Mouse (Mus musculus): ENCODE results near the gene Ly9. TPM values are rescaled to one million over a fixed set of nuclear protein-coding genes. Genes with fewer than 3 reads are reported as not detected.

Gene Ly9
- total and polyA plus RNA-seq, 3 experiments, result 0.20 to 1.0 (median 0.97) TPM

DNA sequence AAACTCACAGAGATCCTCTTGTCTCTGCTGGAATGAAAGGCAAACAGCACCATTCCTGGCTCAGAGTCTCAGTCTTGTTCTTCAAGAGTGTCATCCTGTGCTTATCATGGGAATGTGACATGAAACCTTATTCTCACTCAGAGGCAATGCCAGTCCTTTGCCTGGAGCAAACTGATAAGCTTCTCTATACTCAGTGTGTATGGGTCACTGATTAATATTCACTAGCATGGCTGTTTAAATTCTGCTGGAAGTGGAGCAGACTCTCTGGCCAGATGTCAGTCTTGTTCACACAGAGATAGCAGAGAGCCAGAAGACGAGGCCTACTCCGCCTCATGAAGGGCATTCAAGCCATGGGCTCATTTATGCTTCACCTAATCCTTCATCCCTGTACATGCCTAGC is 22.6 kb downstream of the Ly9 start:
- no peak for DNase-seq

GRCm38 (mm10) chr1:171577168-171577567 is 30.0 kb downstream of the Ly9 start:
- no peak for DNase-seq

- no peak for DNase-seq
Measured at GRCm38 (mm10) chr1:171568436-171568835, 38.8 kb downstream of the Ly9 start.

DNA sequence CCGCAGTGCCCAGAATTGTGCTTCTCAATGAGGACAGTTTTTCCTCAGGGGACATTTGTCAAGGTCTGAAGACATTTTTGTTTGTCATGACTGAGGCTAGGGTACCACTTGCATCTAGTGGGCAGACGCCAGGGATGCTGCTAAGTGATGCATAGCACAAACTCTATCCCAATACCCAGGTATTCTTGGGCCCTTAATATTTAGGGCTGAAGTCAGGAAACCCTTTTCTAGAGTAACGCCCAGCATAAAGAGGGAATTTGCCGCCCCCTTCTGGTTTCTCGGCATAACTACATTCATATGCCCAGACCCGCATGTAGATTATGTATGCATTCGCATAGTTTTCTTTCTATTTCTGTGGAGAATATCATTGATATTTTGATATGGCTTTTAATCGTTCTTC is 40.4 kb downstream of the Ly9 start:
- DNase-seq, result peak; percentile 54

GRCm38 (mm10) chr1:171565888-171566287 is 41.3 kb downstream of the Ly9 start:
- DNase-seq, result no peak

DNA sequence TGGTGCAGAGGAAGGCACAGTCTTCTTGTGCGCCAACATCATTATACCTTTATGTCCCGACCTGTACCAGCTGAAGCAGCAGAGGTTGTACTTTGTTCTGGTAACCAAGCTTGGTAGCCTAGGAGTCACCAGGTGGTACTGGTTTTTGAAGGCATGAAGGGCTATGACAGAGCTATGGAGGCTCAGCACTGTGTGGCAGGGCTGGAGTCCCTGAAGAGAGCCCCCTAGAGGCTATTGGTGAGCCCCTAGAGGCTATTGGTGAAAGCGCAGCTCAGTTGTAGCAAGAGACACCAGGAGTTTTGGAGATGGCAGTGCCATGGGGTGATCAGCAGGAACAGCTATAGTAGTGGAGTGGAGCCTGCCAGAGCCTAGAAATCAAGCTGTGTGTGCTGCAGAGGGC is 43.0 kb downstream of the Ly9 start:
- DNase-seq, result no peak

DNA sequence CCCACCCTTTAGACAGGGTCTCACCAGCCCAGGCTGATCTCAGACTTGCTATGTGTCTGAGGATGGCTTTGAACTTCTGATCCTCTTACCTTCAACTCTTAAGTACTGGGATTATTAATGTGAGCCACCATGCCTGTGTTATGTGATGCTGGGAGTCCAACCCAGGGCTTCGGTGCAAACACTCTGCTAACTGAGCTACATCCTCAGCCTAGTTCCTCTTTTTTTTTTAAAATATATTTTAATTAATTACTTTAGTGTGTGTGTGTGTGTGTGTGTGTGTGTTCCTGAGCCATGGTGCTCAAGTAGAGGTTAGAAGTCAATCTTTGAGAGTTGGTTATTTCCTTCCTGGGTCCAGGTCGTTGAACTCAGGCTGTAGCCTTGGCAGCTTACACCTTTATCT is 44.2 kb downstream of the Ly9 start:
- DNase-seq, result no peak

GRCm38 (mm10) chr1:171561639-171562225 is 45.5 kb downstream of the Ly9 start:
- no peak for DNase-seq

DNA sequence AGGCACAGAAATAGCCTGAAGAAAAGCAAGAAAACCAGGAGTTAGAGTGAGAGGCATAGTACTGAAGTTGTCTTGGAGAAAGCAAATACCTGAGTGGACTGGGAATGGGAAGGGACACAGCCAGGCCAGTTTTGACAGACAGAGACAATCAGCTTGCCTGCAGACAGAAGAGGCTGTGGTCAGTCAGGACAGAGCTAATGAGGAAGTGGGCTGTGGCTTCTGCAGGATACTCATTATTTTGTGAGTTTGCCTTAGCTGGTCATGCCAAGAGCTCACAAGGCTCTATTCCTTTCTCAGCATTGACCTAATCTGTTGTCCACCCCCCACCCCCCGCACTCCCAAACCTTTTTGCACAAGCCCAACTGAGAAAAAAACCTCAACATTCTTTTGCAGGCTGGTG is 46.0 kb downstream of the Ly9 start:
- DNase-seq, result no peak

DNA sequence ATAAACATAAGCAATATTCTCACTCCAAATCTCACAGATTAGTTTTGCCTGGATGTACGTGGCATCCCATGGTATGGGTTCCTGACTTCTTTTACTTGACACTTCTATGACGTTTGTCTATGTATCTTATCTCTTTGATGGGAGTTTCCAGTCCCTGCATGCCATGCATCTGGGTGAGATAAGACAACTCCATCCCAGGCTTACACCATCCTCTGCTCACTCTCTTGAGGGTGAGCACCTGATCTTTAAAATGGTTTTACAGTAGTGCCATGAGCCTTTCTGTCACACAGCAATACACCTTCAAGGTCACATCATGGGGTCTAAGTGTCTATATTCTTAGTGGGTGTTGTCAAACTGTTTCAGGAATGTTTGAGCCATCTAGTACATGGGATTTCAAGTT is 46.9 kb downstream of the Ly9 start:
- no peak for DNase-seq

- no peak for DNase-seq
Measured at GRCm38 (mm10) chr1:171558898-171559297, 48.3 kb downstream of the Ly9 start, which contains the start of gene Cd244a. Gene Cd244a, plus strand, starts transcription at chr1:171559193.

GRCm38 (mm10) chr1:171558407-171558806 is 48.8 kb downstream of the Ly9 start:
- DNase-seq, result no peak

DNA sequence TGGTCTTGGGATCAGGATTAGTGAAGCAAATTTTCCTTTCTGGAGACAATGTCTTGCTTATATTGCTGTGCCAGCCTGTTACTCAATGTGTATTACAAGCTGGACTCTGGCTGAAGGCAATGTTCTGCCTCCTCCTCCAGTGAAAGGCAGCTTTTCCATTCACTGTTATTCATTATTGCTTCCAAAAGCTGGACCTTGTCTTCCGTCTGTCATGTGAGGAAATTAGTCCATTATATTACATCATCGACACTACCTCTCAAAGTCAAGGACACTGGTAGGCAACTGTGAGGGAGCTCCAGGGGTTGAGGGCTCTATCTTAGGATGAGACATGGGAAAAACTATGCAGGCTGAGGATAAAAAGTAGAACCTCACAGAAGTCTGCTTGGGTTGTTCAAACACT is 50.8 kb downstream of the Ly9 start:
- no peak for DNase-seq

GRCm38 (mm10) chr1:171553359-171554341 is 53.6 kb downstream of the Ly9 start:
- no peak for DNase-seq

- DNase-seq, result no peak
Measured at GRCm38 (mm10) chr1:171552230-171552629, 55.0 kb downstream of the Ly9 start.

DNA sequence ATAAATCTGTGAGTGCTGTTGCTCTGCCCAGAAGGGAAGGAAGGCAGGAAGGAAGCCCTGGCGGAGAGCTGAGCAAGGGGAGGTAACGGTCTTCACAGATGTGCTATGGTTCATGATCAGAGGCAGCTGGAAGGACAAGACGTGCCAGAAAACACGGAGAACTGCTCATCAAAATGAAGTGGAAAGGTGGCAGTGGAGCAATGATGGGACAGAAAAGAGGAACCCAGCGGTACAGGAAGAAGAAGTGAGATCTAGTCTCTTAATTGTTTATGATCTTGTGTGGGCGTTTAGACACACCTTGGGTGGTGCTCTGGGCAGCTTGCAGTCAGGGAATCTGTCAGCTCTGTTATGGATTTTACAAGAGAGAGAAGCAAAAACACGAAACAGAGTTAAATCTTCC is 55.9 kb downstream of the Ly9 start:
- no peak for DNase-seq

GRCm38 (mm10) chr1:171540694-171541093 is 66.5 kb downstream of the Ly9 start:
- DNase-seq, result no peak

Small RNAs within 50 kb of the gene (microRNA-seq; reads per million reads assigned to microRNA genes)
- 0 reads per million in 2 experiments for gene Mir7683

Other genes starting within 250 kb of the Ly9 start
- gene Klhdc9, start 246.6 kb downstream of the Ly9 start, total RNA-seq (2021), result 1 to 10 TPM; 1.1 to 3.8 TPM
- 3.3 and 4.3 TPM in 2 replicates for gene Klhdc9, start 246.6 kb downstream of the Ly9 start, polyA plus RNA-seq (2012; rRNA removed)
- gene Nectin4, start 237.3 kb downstream of the Ly9 start, total RNA-seq (2021), result under 1 TPM; 0.09 to 0.14 TPM
- gene Nectin4, start 237.3 kb downstream of the Ly9 start, polyA plus RNA-seq (2012; rRNA removed), result 0.20 and 0.21 TPM in 2 replicates
- gene Arhgap30, start 218.5 kb downstream of the Ly9 start, total RNA-seq (2021), result 1 to 10 TPM; 2.7 to 4.1 TPM
- 2.3 and 2.6 TPM in 2 replicates for gene Arhgap30, start 218.5 kb downstream of the Ly9 start, polyA plus RNA-seq (2012; rRNA removed)
- gene Usf1, start 196.1 kb downstream of the Ly9 start, total RNA-seq (2021), result 10 to 100 TPM; 50.9 to 68.8 TPM
- 71.6 and 85.0 TPM in 2 replicates for gene Usf1, start 196.1 kb downstream of the Ly9 start, polyA plus RNA-seq (2012; rRNA removed)
- 1 to 10 TPM; 3.0 to 5.0 TPM for gene Tstd1, start 188.5 kb downstream of the Ly9 start, total RNA-seq (2021)
- 0.49 and 0.99 TPM in 2 replicates for gene Tstd1, start 188.5 kb downstream of the Ly9 start, polyA plus RNA-seq (2012; rRNA removed)
- 10 to 100 TPM; 29.7 to 45.8 TPM for gene F11r, start 169.9 kb downstream of the Ly9 start, total RNA-seq (2021)
- 23.5 and 25.1 TPM in 2 replicates for gene F11r, start 169.9 kb downstream of the Ly9 start, polyA plus RNA-seq (2012; rRNA removed)
- gene Alyref2, start 103.9 kb downstream of the Ly9 start, total RNA-seq (2021), result 1 to 10 TPM; 3.6 to 8.3 TPM
- 2.5 and 4.1 TPM in 2 replicates for gene Alyref2, start 103.9 kb downstream of the Ly9 start, polyA plus RNA-seq (2012; rRNA removed)
- gene Itln1, start 72.1 kb downstream of the Ly9 start, total RNA-seq (2021), result not detected
- gene Itln1, start 72.1 kb downstream of the Ly9 start, polyA plus RNA-seq (2012; rRNA removed), result not detected in 2 replicates
- 1 to 10 TPM in 1 of 2 experiments, under 1 TPM in 1; 0.84 to 1.2 TPM for gene Cd244a, start 48.2 kb downstream of the Ly9 start, total RNA-seq (2021)
- gene Cd244a, start 48.2 kb downstream of the Ly9 start, polyA plus RNA-seq (2012; rRNA removed), result 0.12 and 0.15 TPM in 2 replicates
- 1 to 10 TPM in 1 of 2 experiments, under 1 TPM in 1; 0.86 to 1.3 TPM for gene Slamf7, start 45.6 kb upstream of the Ly9 start, total RNA-seq (2021)
- gene Slamf7, start 45.6 kb upstream of the Ly9 start, polyA plus RNA-seq (2012; rRNA removed), result 0.07 and 0.13 TPM in 2 replicates
- 1 to 10 TPM; 3.1 TPM for gene Cd48, start 74.6 kb upstream of the Ly9 start, total RNA-seq (2021)
- gene Cd48, start 74.6 kb upstream of the Ly9 start, polyA plus RNA-seq (2012; rRNA removed), result 1.4 TPM in 2 replicates
- not detected for gene Slamf1, start 159.7 kb upstream of the Ly9 start, total RNA-seq (2021)
- 0.09 TPM in 1 of 2 replicates, not detected in the other for gene Slamf1, start 159.7 kb upstream of the Ly9 start, polyA plus RNA-seq (2012; rRNA removed)
- 1 to 10 TPM; 4.6 to 5.8 TPM for gene Cd84, start 232.3 kb upstream of the Ly9 start, total RNA-seq (2021)
- 0.42 and 0.79 TPM in 2 replicates for gene Cd84, start 232.3 kb upstream of the Ly9 start, polyA plus RNA-seq (2012; rRNA removed)

All from adrenal gland, adult 2 months (tissue).